Mouse (Mus musculus) liver, embryonic 14.5 days (tissue): ENCODE results near the gene Rcsd1. TPM values are rescaled to one million over a fixed set of nuclear protein-coding genes. Genes with fewer than 3 reads are reported as not detected.

Experiments
- ATAC-seq: fragments of 200-750 bp; cut with Nextera tagmentation; 2 replicates; pipeline ENCODE4 v1.8.0; 2017; ENCODE audit warnings: moderate number of reproducible peaks, mild to moderate bottlenecking, moderate library complexity; ENCODE audit not compliant: insufficient read depth
- DNase-seq, 3 experiments: peaks; one replicate each; pipeline ENCODE4 v3.0.0-alpha.2; 2012 to 2013; ENCODE audit warnings: low read depth in 3 of 3, low spot score in 3 of 3
- H3K27ac ChIP-seq: fragments of 300-500 bp; sonication (generic); 2 replicates; pipeline ENCODE4 v1.5.1; 2014; ENCODE audit warnings: moderate library complexity, mild to moderate bottlenecking, control low read depth, inconsistent platforms
- H3K27me3 ChIP-seq: fragments of 300-500 bp; sonication (generic); 2 replicates; pipeline ENCODE4 v1.6.1; 2014; ENCODE audit warnings: mild to moderate bottlenecking, low read length, moderate library complexity; ENCODE audit not compliant: control insufficient read depth, insufficient read depth
- H3K36me3 ChIP-seq: fragments of 300-500 bp; sonication (generic); replicated peaks from 2 replicates; pipeline ENCODE4 v1.6.1; 2014; ENCODE audit warnings: low read depth; ENCODE audit not compliant: control insufficient read depth, insufficient read depth
- H3K4me1 ChIP-seq, 2 experiments: fragments of 200-500 bp in 1 of 2; fragments of 300-500 bp in 1 of 2; sonication (generic) in 1 of 2; replicated peaks; 2 replicates each; pipeline ENCODE4 v1.6.1; 2012 to 2014; ENCODE audit warnings: antibody characterized with exemption in 1 of 2, inconsistent platforms in 1 of 2, low read length in 1 of 2; ENCODE audit not compliant: control insufficient read depth in 2 of 2, insufficient read depth in 2 of 2
- H3K4me2 ChIP-seq: fragments of 300-500 bp; sonication (generic); 2 replicates; pipeline ENCODE4 v1.6.1; 2014; ENCODE audit warnings: low read depth, mild to moderate bottlenecking, control low read depth, moderate library complexity
- H3K4me3 ChIP-seq, 2 experiments: fragments of 200-500 bp in 1 of 2; fragments of 300-500 bp in 1 of 2; sonication (generic) in 1 of 2; 2 replicates each; pipeline ENCODE4 v1.5.1; 2012 to 2014; ENCODE audit warnings: low read depth in 2 of 2, low read length in 2 of 2, mild to moderate bottlenecking in 2 of 2, control low read depth in 1 of 2, inconsistent platforms in 1 of 2, moderate library complexity in 1 of 2; ENCODE audit not compliant: insufficient read depth in 1 of 2
- H3K9ac ChIP-seq: fragments of 300-500 bp; sonication (generic); replicated peaks from 2 replicates; pipeline ENCODE4 v1.6.1; 2014; ENCODE audit warnings: mild to moderate bottlenecking, control low read depth, moderate library complexity
- H3K9me3 ChIP-seq: fragments of 300-500 bp; sonication (generic); 2 replicates; pipeline ENCODE4 v1.6.1; 2016; ENCODE audit warnings: low read length, mixed read lengths; ENCODE audit not compliant: control insufficient read depth
- CTCF ChIP-seq: IDR thresholded peaks from 2 replicates; pipeline ENCODE4 v1.5.1; 2016; ENCODE audit warnings: antibody characterized with exemption, low read depth, control low read depth
- EP300 ChIP-seq: IDR thresholded peaks from 2 replicates; pipeline ENCODE4 v1.6.1; 2016; ENCODE audit warnings: antibody characterized with exemption, low read depth
- WGBS: fragments of 180-500 bp; shearing (Covaris S2); extraction: QIAGEN DNeasy Blood & Tissue Kit; methylation state at CpG from one replicate; pipeline ENCODE4 v1.1.7; 2014; ENCODE audit not compliant: insufficient replicate concordance; 5-methylcytosine and 5-hydroxymethylcytosine counted together
- polyA plus RNA-seq, 2 experiments: library from polyadenylated mRNA; depleted of rRNA in 1 of 2; stranded (reverse) in 1 of 2; unstranded in 1 of 2; fragments of >200 nt; fragmentation: Nextera tagmentation in 1 of 2; extraction: Ambion mirVana in 1 of 2; gene quantifications; 2 replicates each; pipeline versions ENCODE4 v1.2.1 to v1.2.3; 2012 to 2014

Rcsd1 gene
- polyA plus RNA-seq, 2 experiments = 2.4 to 4.8 TPM

DNA sequence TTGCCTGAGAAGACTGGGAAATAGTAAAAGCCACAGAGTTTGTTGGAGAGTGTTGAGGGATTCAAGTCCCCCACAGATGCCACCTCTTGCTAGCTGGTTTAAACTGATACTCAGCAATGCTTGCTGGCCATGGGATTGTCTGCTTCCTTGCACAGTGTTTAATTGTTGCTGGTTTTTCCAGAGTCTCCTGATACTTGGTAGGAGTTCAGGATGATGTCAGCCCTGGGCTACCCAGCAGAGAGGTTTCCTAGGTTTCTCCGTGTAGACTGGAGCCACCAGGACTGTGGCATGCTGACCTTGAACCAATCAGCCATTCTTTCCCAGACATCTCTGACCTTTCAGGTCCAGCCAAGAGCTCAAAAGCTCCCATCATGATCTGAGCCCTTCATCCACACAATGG, 17.4 kb upstream of the Rcsd1 start:
- H3K27ac ChIP-seq = no peak overlapping the region
- WGBS = 56% methylated on average over 1 of the region's 1 CpGs
- DNase-seq = no peak

DNA sequence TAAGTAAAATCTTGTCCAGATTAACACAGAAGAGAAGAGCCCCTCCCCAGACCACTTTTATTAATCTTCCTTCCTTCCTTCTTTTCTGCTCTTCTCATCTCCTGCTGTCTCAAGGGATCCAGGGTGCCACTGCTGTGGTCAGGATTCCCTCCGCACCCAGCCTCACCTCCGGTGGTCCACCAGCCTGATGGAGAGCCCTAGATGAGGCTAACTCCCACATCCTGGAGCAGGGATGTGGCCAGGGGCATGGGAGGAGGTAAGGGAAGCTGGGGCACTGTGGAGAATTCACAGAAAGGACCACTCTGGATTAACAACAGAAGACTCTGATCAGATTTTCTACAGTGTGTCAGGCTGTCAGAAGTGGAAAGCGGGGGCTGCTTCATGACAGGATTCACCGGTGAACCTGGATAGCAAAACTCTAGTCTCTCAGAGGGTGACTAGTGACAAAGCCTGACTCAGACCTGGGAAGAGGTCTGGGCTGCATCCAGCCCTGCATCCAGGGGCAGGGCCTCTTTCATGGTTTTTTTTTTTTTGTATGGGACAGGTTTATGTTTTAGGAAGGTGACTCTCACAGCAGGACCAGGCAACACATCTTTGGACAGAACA, 15.6 kb upstream of the Rcsd1 start:
- Histone ChIP-seq H3K4me2 (no peak overlapping the region), H3K27me3 (no peaks in the 10 kb centered on the region), H3K4me3 (no peak overlapping the region), H3K36me3 (no peaks in the 10 kb centered on the region), H3K9ac (no peak overlapping the region), H3K9me3 (no peaks in the 10 kb centered on the region), H3K27ac (no peak overlapping the region), H3K4me1 (no peaks in the 10 kb centered on the region; a peak in 1 of 4 replicates)
- DNase-seq (no peak), ATAC-seq (no peak)
- TF ChIP-seq CTCF = no peak
- no peak for TF ChIP-seq EP300
- 75% methylated on average over 4 of the region's 4 CpGs for WGBS

More for the DNA sequence above, 17.4 kb upstream of the Rcsd1 start:
- no peak overlapping the region for H3K4me2 ChIP-seq
- H3K36me3 ChIP-seq = no peaks in the 10 kb centered on the region
- no peaks in the 10 kb centered on the region for H3K9me3 ChIP-seq
- no peaks in the 10 kb centered on the region for H3K27me3 ChIP-seq
- ATAC-seq = no peak
- no peaks in the 10 kb centered on the region; a peak in 1 of 4 replicates for H3K4me1 ChIP-seq
- no peak for TF ChIP-seq CTCF
- TF ChIP-seq EP300 = no peak
- no peak overlapping the region for H3K9ac ChIP-seq
- no peak overlapping the region for H3K4me3 ChIP-seq

DNA sequence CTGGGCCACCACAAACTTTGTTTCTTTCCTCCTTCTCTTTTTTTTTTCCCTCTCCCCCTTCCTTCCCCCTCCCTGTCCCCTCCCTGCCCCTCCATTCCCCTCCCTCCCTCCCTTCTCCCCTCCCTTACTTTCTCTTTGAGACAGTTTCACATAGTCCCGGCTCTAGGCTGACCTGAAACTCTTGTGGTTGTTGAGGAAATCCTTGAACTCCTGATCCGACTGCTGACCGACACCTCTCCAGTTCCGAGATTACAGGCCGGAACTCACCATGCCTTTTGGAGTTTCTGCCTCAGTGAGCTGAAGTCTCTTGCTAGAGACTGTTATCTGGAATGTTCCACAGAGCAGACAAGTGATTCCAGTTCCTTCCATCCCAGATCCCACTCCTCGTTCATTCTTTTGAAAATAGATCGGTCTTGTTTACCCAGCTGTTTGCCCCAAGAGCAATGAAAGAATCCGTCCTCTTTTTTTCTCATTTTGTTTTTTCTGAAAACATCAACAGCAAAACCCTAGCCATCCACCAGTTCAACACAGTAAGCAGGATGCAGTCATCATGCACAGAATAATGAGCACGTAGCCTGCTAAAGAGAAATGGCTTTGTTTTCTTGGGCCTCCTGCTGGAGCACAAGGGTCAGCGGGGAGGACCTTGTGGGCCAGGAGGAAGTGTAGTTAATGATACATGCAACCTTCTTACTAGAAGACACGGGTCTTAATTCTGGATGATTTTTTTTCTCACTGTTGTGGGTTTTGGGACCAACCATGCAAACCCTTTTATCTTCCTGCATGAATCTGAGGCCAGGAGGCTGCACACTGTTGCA, 14.9 kb upstream of the Rcsd1 start:
- Histone ChIP-seq H3K36me3 (no peaks in the 10 kb centered on the region), H3K9me3 (no peaks in the 10 kb centered on the region), H3K27me3 (no peaks in the 10 kb centered on the region), H3K4me2 (no peak overlapping the region), H3K4me3 (no peak overlapping the region), H3K9ac (no peak overlapping the region), H3K27ac (no peak overlapping the region), H3K4me1 (no peaks in the 10 kb centered on the region; a peak in 1 of 4 replicates)
- no peak for ATAC-seq
- no peak for DNase-seq
- TF ChIP-seq EP300 (no peak), CTCF (no peak)
- 38% methylated on average over 11 of the region's 11 CpGs for WGBS

DNA sequence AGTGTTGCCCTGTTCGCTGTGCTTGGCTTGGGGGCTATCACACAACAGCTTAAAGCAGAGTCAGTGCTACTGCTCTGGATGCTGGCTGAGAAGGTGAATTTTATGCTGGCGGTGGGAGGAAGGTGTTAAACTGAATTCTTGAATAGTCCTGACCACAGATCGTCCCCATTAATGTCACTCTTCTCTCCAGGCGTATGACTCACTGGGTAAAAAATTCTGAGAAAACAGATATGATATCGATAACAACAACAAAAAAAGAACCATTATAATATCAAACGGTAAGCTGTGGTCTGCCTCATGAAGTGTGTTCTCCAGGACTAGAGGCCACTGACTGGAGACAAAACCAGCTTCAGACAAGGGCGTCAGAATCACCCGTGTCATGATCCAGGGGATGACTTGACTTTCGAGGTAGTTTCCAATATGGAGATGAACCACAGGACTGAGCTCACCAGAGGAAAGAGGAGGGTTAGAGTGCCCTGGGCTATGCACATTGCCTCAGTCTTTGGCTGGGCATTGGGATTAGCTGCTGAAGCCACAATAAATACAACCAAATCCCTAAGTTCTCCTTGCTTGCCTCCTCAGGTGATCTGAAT, 13.1 kb upstream of the Rcsd1 start:
- no peak overlapping the region for H3K27ac ChIP-seq
- H3K4me2 ChIP-seq = no peak overlapping the region
- peaks cover 0 to 10% of the 10 kb centered on the region in 2 experiments; a peak in 2 of 4 replicates for H3K4me1 ChIP-seq
- no peaks in the 10 kb centered on the region for H3K9me3 ChIP-seq
- WGBS = 55% methylated on average over 9 of the region's 9 CpGs
- DNase-seq (no peak), ATAC-seq (no peak)
- no peak overlapping the region for H3K9ac ChIP-seq
- TF ChIP-seq CTCF (no peak), EP300 (no peak)
- H3K4me3 ChIP-seq = no peak overlapping the region
- H3K27me3 ChIP-seq = no peaks in the 10 kb centered on the region
- H3K36me3 ChIP-seq = no peaks in the 10 kb centered on the region
